Mouse (Mus musculus): ENCODE measurements around the gene Guk1.

GRCm38 (mm10) chr11:59219064-59219463 lies 27.1 kb upstream of the Guk1 start:
- TF ChIP-seq CTCF (IDR thresholded peaks at IDR 0.05; ENCODE audit: borderline replicate concordance, control insufficient read depth, extremely low read depth, insufficient read depth, low read length, poor library complexity) (no peak), POLR2A (IDR thresholded peaks at IDR 0.05; ENCODE audit: control insufficient read depth, extremely low read depth, insufficient read depth, low read length, poor library complexity) (no peak)
